Comparison of ENCODE assay signal across 44 mouse cellular contexts in genomic region chr9:119145638-119146037, GRCm38 (mm10). TPM values are rescaled to one million over a fixed set of nuclear protein-coding genes. Genes with fewer than 3 reads are reported as not detected.
"Had no signal": no experiment of that assay in that cellular context is flagged by ENCODE, and none has a peak within 500 bp of the region (broad histone marks: within the 10 kb centered on the region; RNA-seq: fewer than 3 reads in every experiment).

No protein-coding gene starts in this region.

- H3K4me2 ChIP-seq: limb, embryonic 12.5 days; limb, embryonic 13.5 days; limb, embryonic 15.5 days; liver, embryonic 11.5 days; liver, embryonic 12.5 days; liver, embryonic 13.5 days; liver, embryonic 15.5 days; lung, embryonic 14.5 days; lung, embryonic 15.5 days; midbrain, embryonic 12.5 days; midbrain, embryonic 13.5 days; midbrain, embryonic 15.5 days; neural tube, embryonic 12.5 days; neural tube, embryonic 13.5 days had no signal

- H3K36me3 ChIP-seq: limb, embryonic 10.5 days; limb, embryonic 12.5 days; limb, embryonic 13.5 days; limb, embryonic 15.5 days; liver, embryonic 12.5 days; liver, embryonic 13.5 days; liver, embryonic 15.5 days; lung, embryonic 15.5 days; midbrain, embryonic 10.5 days; midbrain, embryonic 12.5 days; midbrain, embryonic 13.5 days; midbrain, embryonic 15.5 days; neural tube, embryonic 12.5 days; neural tube, embryonic 13.5 days had no signal

- H3K9me3 ChIP-seq: limb, embryonic 10.5 days; limb, embryonic 12.5 days; limb, embryonic 13.5 days; limb, embryonic 15.5 days; liver, embryonic 12.5 days; liver, embryonic 13.5 days; liver, embryonic 15.5 days; lung, embryonic 15.5 days; megakaryocyte, embryonic 14.5 days; midbrain, embryonic 10.5 days; midbrain, embryonic 12.5 days; midbrain, embryonic 13.5 days; midbrain, embryonic 15.5 days; neural tube, embryonic 12.5 days; neural tube, embryonic 13.5 days had no signal

- H3K27me3 ChIP-seq: limb, embryonic 13.5 days; limb, embryonic 15.5 days; liver, embryonic 12.5 days; liver, embryonic 13.5 days; liver, embryonic 15.5 days; lung, embryonic 15.5 days; midbrain, embryonic 13.5 days; midbrain, embryonic 15.5 days; neural tube, embryonic 12.5 days; neural tube, embryonic 13.5 days had no signal

- H3K9ac ChIP-seq: limb, embryonic 12.5 days; limb, embryonic 13.5 days; limb, embryonic 15.5 days; liver, embryonic 12.5 days; liver, embryonic 13.5 days; liver, embryonic 14.5 days; liver, embryonic 15.5 days; lung, embryonic 14.5 days; lung, embryonic 15.5 days; midbrain, embryonic 12.5 days; midbrain, embryonic 13.5 days; midbrain, embryonic 15.5 days; neural tube, embryonic 12.5 days; neural tube, embryonic 13.5 days had no signal

- ATAC-seq: liver, embryonic 12.5 days; midbrain, embryonic 15.5 days; midbrain, embryonic 16.5 days had no signal

- DNase-seq: left cerebral cortex, postnatal 4 days; liver; liver, embryonic 13.5 days; lung, adult 18-20 months; lung, adult 2 months; lung, embryonic 14.5 days; lung, postnatal 10 days; lung, postnatal 14 days; lung, postnatal 36 days; lung, postnatal 4 days had no signal

- H3K27ac ChIP-seq: left cerebral cortex, adult 2 months; limb, embryonic 10.5 days; limb, embryonic 12.5 days; limb, embryonic 13.5 days; limb, embryonic 15.5 days; liver, embryonic 12.5 days; liver, embryonic 13.5 days; liver, embryonic 14.5 days; liver, embryonic 15.5 days; lung, embryonic 15.5 days; macrophage; midbrain, embryonic 10.5 days; midbrain, embryonic 12.5 days; midbrain, embryonic 13.5 days; midbrain, embryonic 15.5 days; neural tube, embryonic 12.5 days; neural tube, embryonic 13.5 days had no signal

- H3K4me3 ChIP-seq: left cerebral cortex, adult 2 months; limb, embryonic 10.5 days; limb, embryonic 12.5 days; limb, embryonic 13.5 days; limb, embryonic 15.5 days; liver, embryonic 12.5 days; liver, embryonic 13.5 days; liver, embryonic 15.5 days; lung, embryonic 15.5 days; megakaryocyte, embryonic 14.5 days; midbrain, embryonic 10.5 days; midbrain, embryonic 12.5 days; midbrain, embryonic 13.5 days; midbrain, embryonic 15.5 days; myocyte; neural tube, embryonic 12.5 days; neural tube, embryonic 13.5 days had no signal

- H3K4me1 ChIP-seq: limb, embryonic 10.5 days; limb, embryonic 12.5 days; limb, embryonic 13.5 days; limb, embryonic 15.5 days; liver, embryonic 12.5 days; liver, embryonic 13.5 days; liver, embryonic 15.5 days; lung, embryonic 15.5 days; megakaryocyte, embryonic 14.5 days; midbrain, embryonic 12.5 days; midbrain, embryonic 13.5 days; midbrain, embryonic 15.5 days; neural tube, embryonic 13.5 days had no signal

RNA-seq across cellular contexts. Expression of gene Acaa1b, which starts 11.3 kb away (rescaled TPM):
- total RNA-seq: megakaryocyte-erythroid progenitor cell, adult 5-6 weeks; monocyte, adult 5-6 weeks had no signal
- polyA plus RNA-seq: macrophage had no signal

RNA-seq across cellular contexts. Expression of gene Gm47289, which starts 13.3 kb away (rescaled TPM):
- total RNA-seq: left cerebral cortex, adult 18-20 months; left cerebral cortex, adult 2 months; left cerebral cortex, adult 8-10 months; left cerebral cortex, postnatal 10 days; left cerebral cortex, postnatal 14 days; left cerebral cortex, postnatal 25 days; left cerebral cortex, postnatal 36 days; left cerebral cortex, postnatal 4 days; megakaryocyte progenitor cell, adult 5-6 weeks; megakaryocyte, adult 5-6 weeks; megakaryocyte-erythroid progenitor cell, adult 5-6 weeks; midbrain, postnatal 0 days; monocyte, adult 5-6 weeks had no signal
- polyA plus RNA-seq: limb, embryonic 10.5 days; limb, embryonic 11.5 days; limb, embryonic 12.5 days; limb, embryonic 13.5 days; limb, embryonic 15.5 days; liver, embryonic 11.5 days; liver, embryonic 12.5 days; liver, embryonic 13.5 days; liver, embryonic 14.5 days; liver, embryonic 15.5 days; lung, adult 2 months; lung, embryonic 14.5 days; lung, embryonic 15.5 days; lung, embryonic 16.5 days; macrophage; midbrain, embryonic 10.5 days; midbrain, embryonic 12.5 days; midbrain, embryonic 13.5 days; midbrain, embryonic 15.5 days; midbrain, embryonic 16.5 days; midbrain, postnatal 0 days; myocyte; neural tube, embryonic 11.5 days; neural tube, embryonic 12.5 days; neural tube, embryonic 13.5 days had no signal

RNA-seq across cellular contexts. Expression of gene Dlec1, which starts 43.4 kb away (rescaled TPM):
- total RNA-seq: megakaryocyte, adult 5-6 weeks; megakaryocyte-erythroid progenitor cell, adult 5-6 weeks; monocyte, adult 5-6 weeks had no signal
- polyA plus RNA-seq: liver, embryonic 13.5 days; liver, embryonic 15.5 days had no signal

RNA-seq across cellular contexts. Expression of gene Plcd1, which starts 52.3 kb away (rescaled TPM):
- total RNA-seq: megakaryocyte-erythroid progenitor cell, adult 5-6 weeks had no signal
